Mouse (Mus musculus): ENCODE data around the gene Scamp4. TPM values are rescaled to one million over a fixed set of nuclear protein-coding genes. Genes with fewer than 3 reads are reported as not detected.

Scamp4 gene
- 59.8 to 72.2 TPM (median 66.6 TPM) in 4 replicates for total RNA-seq (2023; ENCODE audit: inconsistent age)

GRCm38 (mm10) chr10:80602698-80603325 lies at the start of gene Scamp4, which contains the start of gene Adat3:
TSS of gene Scamp4 (plus strand) at chr10:80602872.
TSS of gene Adat3 (plus strand) at chr10:80602880.

GRCm38 (mm10) chr10:80561116-80561944 lies 41.3 kb upstream of the Scamp4 start, which contains the start of gene Rexo1:
TSS of gene Rexo1 (minus strand) at chr10:80561560.

GRCm38 (mm10) chr10:80577195-80578130 lies 25.2 kb upstream of the Scamp4 start, which contains the start of gene Klf16:
TSS of gene Klf16 (minus strand) at chr10:80577321.

GRCm38 (mm10) chr10:80589879-80590854 lies 12.5 kb upstream of the Scamp4 start, which contains the start of gene Abhd17a:
TSS of gene Abhd17a (minus strand) at chr10:80590341.

GRCm38 (mm10) chr10:80605721-80606120 lies 3.0 kb downstream of the Scamp4 start, which contains the start of gene Gm49322:
TSS of gene Gm49322 (plus strand) at chr10:80606021.

GRCm38 (mm10) chr10:80622661-80623456 lies 20.2 kb downstream of the Scamp4 start, which contains the start of gene Csnk1g2:
TSS of gene Csnk1g2 (plus strand) at chr10:80622838.

GRCm38 (mm10) chr10:80656863-80657623 lies 54.4 kb downstream of the Scamp4 start, which contains the start of gene Btbd2:
TSS of gene Btbd2 (minus strand) at chr10:80657071.

Other genes starting within 250 kb of the Scamp4 start
- not detected in 4 replicates for gene Plk5, start 246.4 kb upstream of the Scamp4 start, total RNA-seq (2023; ENCODE audit: inconsistent age)
- gene Mex3d, start 215.2 kb upstream of the Scamp4 start, total RNA-seq (2023; ENCODE audit: inconsistent age) = 6.5 to 9.5 TPM (median 8.0 TPM) in 4 replicates
- 92.7 to 106 TPM (median 96.9 TPM) in 4 replicates for gene Mbd3, start 203.3 kb upstream of the Scamp4 start, total RNA-seq (2023; ENCODE audit: inconsistent age)
- 67.9 to 79.6 TPM (median 73.1 TPM) in 4 replicates for gene Uqcr11, start 196.0 kb upstream of the Scamp4 start, total RNA-seq (2023; ENCODE audit: inconsistent age)
- 176 to 212 TPM (median 193 TPM) in 4 replicates for gene Tcf3, start 169.2 kb upstream of the Scamp4 start, total RNA-seq (2023; ENCODE audit: inconsistent age)
- gene Onecut3, start 108.0 kb upstream of the Scamp4 start, total RNA-seq (2023; ENCODE audit: inconsistent age) = not detected in 4 replicates
- gene Atp8b3, start 63.7 kb upstream of the Scamp4 start, total RNA-seq (2023; ENCODE audit: inconsistent age) = 0.18 TPM in 1 of 4 replicates, not detected in the others
- gene Rexo1, start 41.3 kb upstream of the Scamp4 start, total RNA-seq (2023; ENCODE audit: inconsistent age) = 113 to 133 TPM (median 119 TPM) in 4 replicates
- 28.7 to 30.4 TPM (median 29.1 TPM) in 4 replicates for gene Klf16, start 25.6 kb upstream of the Scamp4 start, total RNA-seq (2023; ENCODE audit: inconsistent age)
- gene Abhd17a, start 12.5 kb upstream of the Scamp4 start, total RNA-seq (2023; ENCODE audit: inconsistent age) = 98.4 to 122 TPM (median 111 TPM) in 4 replicates
- gene Adat3, start within 50 bp of the Scamp4 start, total RNA-seq (2023; ENCODE audit: inconsistent age) = 11.7 to 18.8 TPM (median 16.4 TPM) in 4 replicates
- 8.0 to 11.8 TPM (median 9.9 TPM) in 4 replicates for gene Gm49322, start 3.1 kb downstream of the Scamp4 start, total RNA-seq (2023; ENCODE audit: inconsistent age)
- gene Csnk1g2, start 20.0 kb downstream of the Scamp4 start, total RNA-seq (2023; ENCODE audit: inconsistent age) = 197 to 226 TPM (median 216 TPM) in 4 replicates
- gene Btbd2, start 54.2 kb downstream of the Scamp4 start, total RNA-seq (2023; ENCODE audit: inconsistent age) = 28.4 to 35.4 TPM (median 33.8 TPM) in 4 replicates
- 439 to 470 TPM (median 448 TPM) in 4 replicates for gene Mknk2, start 75.2 kb downstream of the Scamp4 start, total RNA-seq (2023; ENCODE audit: inconsistent age)
- 98.5 to 112 TPM (median 103 TPM) in 4 replicates for gene Mob3a, start 99.1 kb downstream of the Scamp4 start, total RNA-seq (2023; ENCODE audit: inconsistent age)
- 27.3 to 49.1 TPM (median 36.6 TPM) in 4 replicates for gene Izumo4, start 99.3 kb downstream of the Scamp4 start, total RNA-seq (2023; ENCODE audit: inconsistent age)
- gene Ap3d1, start 139.4 kb downstream of the Scamp4 start, total RNA-seq (2023; ENCODE audit: inconsistent age) = 128 to 153 TPM (median 137 TPM) in 4 replicates
- 65.5 to 67.7 TPM (median 67.0 TPM) in 4 replicates for gene Dot1l, start 152.3 kb downstream of the Scamp4 start, total RNA-seq (2023; ENCODE audit: inconsistent age)
- gene Sf3a2, start 195.3 kb downstream of the Scamp4 start, total RNA-seq (2023; ENCODE audit: inconsistent age) = 69.6 to 87.1 TPM (median 77.5 TPM) in 4 replicates
- gene Plekhj1, start 195.8 kb downstream of the Scamp4 start, total RNA-seq (2023; ENCODE audit: inconsistent age) = 120 to 133 TPM (median 122 TPM) in 4 replicates
- gene Amh, start 202.4 kb downstream of the Scamp4 start, total RNA-seq (2023; ENCODE audit: inconsistent age) = 0.96 to 1.9 TPM (median 1.5 TPM) in 4 replicates
- not detected in 4 replicates for gene Jsrp1, start 210.6 kb downstream of the Scamp4 start, total RNA-seq (2023; ENCODE audit: inconsistent age)
- 502 to 594 TPM (median 550 TPM) in 4 replicates for gene Oaz1, start 223.8 kb downstream of the Scamp4 start, total RNA-seq (2023; ENCODE audit: inconsistent age)
- not detected in 4 replicates for gene Lingo3, start 241.2 kb downstream of the Scamp4 start, total RNA-seq (2023; ENCODE audit: inconsistent age)

Measured in B cell, adult (primary cell).